Mouse (Mus musculus) adrenal gland, adult (tissue): Measurements from ENCODE around the gene Khsrp.

Source experiments
- DNase-seq, 2 experiments: peaks; one replicate each; pipeline ENCODE4 v3.0.0; 2022 to 2023; ENCODE audit warnings: low spot score in 1 of 2; ENCODE audit not compliant: inconsistent age in 2 of 2

Khsrp gene

DNA sequence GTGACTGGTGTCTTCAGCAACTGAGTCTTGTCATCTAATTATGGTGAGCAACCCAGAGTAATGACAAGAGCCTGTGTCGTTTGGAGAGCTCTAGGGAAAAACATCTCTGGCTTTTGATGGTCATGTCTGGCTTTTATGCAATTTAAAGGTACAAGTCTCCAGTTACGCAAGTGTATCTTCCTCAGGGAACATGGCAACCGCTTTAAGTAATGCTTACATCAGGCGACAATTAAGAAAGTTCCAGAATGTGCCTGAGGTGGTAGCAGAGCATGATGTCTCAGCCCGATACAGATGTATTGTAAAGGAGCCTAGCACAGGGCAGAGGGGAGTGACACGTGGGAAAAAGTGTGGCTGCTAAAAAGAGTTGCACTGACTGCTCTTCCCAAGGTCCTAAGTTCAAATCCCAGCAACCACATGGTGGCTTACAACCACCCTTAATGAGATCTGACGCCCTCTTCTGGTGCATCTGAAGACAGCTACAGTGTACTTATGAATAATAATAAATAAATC is 42.3 kb downstream of the Khsrp start:
- DNase-seq, result peak; percentile 16 to 45

DNA sequence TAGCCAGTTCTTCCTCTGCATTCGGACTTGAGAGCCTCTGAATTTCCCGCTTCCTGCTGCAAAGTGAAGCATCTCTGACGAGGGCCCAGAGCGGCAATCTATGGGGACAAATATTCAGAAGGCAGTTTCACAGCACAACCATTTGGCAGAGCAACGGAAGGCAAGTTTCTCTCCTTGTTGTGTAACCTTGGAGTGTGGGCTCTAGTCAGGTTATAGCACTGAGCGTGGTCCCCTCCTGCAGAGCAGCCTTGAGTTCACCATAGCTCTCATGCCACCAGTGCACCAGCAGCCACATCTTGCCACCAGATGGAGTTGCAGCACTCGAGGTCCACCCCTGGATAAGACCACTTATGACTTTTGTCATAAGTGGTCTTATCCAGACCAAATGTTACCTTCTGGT is 42.9 kb downstream of the Khsrp start:
- DNase-seq, result peak in 1 of 2 experiments; percentile 13

DNA sequence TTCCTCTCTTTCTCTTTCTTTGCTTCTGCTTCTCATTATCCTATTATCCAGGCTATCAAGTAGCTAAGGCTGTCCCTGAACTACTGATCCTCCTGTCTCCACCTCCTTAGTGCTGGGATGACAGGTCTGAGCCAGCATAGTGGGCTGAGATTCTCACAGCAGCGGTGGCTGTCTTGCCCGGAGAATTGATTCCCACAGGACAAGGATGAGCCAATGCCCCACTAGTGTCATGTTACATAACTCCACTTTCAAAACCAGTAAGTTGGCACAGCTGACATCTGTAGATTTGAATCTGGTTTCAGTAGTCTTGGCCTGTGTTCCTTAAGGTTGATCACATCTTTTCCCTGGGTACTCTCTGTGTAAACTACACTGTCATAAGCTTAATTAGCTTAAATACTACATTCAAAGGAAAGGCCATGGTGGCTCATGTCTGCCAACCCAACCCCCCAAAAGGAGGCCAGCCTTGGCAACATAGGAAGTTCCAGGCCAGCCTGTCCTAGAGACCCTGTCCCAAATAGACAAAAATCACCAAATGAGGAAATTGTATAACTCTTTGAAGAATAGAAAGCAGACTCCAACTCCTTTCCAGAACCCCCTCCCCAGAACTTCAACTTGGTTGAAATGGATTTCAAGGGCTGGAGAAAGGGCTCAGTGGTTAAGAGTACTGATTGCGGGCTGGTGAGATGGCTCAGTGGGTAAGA is 45.1 kb downstream of the Khsrp start:
- peak; percentile 1 to 60 for DNase-seq

DNA sequence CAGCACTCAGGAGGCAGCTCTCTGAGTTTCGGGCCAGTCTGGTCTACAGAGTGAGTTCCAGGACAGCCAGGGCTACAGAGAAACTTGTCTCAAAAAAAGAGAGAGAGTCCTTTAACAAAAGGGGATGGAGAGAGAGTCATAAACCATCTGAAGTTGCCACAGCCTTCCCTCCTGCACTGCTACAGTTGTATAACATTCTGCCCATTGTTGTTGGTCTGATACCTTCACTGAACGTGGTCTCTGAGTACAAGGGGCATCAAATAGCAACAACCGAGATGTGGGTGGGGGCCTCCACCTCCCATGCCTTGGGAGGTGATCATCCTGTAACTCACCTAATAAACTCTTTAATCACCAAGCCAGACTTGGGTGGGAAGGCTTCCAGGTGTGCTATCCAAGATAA is 45.7 kb downstream of the Khsrp start:
- DNase-seq, result no peak

DNA sequence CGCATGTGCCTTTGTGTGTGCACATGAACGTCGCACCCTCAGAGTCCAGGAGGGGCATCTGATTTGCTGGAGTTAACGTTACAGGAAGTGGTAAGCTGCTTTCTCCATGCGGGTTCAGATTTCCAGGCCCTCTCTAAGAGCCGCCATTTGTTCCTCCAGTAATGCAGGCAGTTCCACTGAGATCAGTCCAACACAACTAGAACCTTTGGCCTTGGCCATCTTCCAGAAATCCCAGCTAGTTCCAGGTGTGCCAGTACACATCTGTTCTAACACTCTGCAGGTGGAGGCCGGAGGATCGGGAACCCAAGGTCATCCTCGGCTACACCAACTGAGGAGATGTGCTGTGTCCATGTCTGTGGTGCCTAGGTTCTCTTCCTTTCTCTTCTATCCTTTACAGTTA is 46.4 kb downstream of the Khsrp start:
- no peak for DNase-seq

DNA sequence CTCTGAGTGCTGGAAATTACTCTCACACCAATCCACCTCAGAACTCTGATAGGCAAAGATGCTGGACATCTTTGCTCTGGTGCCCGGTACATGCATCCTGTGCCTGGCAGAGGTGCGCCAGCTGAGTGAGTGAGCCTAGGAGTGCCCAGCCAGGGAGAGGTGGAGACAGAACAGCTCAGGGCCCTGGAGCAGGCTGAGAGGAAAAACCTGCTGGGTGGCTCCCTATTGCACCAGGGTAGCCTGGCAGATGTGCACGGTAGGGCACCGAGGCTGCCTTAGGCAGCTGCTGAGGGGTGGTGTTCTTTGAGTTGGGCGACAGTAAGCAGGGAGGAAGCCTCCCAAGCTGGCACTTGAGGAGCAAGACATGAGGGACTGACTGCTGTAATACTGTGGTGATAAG is 49.3 kb downstream of the Khsrp start, which contains the start of gene Acer1:
Gene Acer1 (minus strand): TSS at position 114 of the 400 bp plus-strand sequence.
- DNase-seq, result no peak

DNA sequence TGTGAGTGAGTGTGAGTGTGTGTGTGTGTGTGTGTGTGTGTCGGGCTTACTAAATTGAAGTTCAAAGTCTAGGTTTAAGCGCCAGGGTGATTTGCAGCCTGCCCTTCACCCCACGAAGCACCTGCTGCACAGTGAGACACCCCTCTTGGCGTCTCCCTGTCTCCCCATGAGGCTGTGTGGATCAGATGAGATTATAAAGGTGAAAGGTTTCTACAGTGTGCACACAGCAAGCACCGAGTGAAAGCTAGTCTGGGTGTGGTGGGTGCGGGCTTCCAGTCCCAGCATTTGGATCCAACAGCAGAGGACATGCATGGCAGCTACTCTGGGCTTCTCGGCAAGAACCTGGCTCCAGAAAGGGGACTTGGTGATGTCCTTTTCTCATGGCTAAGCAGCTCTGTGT is 50.3 kb downstream of the Khsrp start:
- DNase-seq, result no peak

DNA sequence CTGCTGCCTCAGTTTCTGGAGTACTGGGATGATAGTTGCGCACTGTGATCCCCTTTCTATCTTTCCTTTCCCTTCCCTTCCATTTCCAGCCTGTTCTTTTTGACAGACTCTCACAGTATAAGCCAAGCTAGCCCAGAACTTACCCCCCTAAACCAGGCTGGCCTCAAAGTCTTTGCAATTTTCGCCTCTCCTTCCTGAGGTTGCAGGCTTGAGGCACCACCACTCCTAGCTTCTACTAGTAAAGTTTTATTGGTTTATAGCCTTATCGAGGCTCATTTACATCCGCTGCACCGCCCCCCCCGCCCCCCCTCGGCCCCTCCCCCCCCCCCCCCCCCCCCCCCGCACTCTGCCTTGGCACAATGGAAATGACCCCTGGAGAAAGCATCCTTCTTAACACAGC is 51.8 kb downstream of the Khsrp start:
- DNase-seq, result no peak

DNA sequence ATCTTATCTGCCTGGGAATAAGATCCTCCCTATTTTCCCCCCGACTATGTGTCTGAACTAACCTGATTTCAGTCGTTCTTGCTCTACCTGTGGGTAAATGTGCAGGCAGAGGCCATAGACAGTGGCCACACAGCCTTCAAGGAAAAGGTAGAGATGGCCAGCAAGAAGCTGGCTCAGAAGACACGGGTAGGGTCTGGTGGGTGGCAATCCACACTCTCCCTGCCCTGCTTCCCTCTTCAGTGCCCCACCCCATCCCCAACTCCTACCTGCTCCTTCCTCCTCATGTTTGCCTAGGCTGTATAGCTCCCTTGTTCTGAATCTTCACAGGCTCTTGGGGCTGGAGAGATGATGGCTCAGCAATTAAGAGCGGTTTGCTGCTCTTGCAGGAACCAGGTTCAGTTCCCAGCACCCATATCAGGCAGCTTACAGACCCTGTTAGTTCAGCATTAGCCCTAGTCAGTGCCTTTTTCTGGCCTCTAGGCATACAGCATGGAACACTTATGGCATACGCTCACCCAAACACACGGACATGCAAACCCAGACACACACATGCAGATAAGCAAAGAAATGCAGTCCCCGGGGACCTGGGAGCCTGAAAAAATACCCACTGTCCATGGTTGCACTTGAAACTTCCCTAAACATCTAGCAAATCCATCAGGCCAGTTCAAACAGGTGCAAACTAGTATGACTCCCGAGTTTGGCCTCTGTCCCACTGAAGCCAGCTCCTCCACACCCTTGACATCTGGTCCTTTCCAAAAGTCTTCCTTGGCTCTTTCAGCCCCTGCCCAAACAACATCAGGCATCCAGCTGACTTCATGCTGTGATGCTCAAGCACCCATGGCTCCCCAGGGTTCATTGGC is 54.6 kb downstream of the Khsrp start:
- DNase-seq, result no peak

DNA sequence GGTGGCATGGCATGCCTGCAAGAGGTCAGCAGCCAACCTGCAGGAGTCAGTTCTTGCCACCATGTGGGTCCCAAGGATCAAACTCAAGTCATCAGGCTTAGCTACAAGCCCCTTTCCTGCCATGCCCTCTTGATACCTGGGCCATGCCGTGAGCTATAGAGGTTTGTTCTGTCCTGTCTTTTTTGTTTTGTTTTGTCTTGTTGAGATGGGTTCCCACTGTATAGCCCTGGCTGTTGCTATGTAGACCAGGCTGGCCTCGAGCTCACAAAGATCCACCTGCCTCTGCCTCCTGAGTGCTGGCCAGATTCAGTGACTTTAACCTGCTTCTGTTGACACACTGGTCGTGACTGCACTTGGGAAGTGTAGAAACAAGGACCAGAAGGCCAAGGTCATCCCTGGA is 55.9 kb downstream of the Khsrp start:
- no peak for DNase-seq

DNA sequence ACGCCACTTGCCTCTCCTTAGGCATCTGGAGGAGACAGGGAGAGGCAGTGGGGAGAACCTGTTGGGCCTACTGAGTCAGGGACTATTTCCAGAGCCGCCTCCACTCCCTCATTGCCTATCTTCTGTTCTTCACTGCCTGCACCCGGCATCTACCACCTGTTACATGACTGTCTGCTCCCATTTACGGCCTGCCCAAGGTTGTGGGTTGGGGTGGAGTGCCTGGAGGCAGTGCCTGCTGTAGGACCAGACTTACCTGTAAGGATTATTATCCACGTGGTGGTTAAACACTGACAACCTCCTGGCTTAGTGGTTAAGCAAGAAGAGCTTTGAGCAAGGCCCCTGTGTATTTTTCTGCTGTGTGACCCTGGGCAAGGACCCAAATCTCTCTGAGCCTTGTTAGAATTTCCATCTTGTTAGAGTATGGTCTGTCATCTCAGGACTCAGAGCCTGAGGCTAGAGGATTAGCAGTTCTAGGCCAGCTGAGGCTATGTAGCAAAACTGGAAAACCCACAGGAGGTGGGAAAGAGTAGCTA is 56.5 kb downstream of the Khsrp start:
- DNase-seq, result peak in 1 of 2 experiments; percentile 75

DNA sequence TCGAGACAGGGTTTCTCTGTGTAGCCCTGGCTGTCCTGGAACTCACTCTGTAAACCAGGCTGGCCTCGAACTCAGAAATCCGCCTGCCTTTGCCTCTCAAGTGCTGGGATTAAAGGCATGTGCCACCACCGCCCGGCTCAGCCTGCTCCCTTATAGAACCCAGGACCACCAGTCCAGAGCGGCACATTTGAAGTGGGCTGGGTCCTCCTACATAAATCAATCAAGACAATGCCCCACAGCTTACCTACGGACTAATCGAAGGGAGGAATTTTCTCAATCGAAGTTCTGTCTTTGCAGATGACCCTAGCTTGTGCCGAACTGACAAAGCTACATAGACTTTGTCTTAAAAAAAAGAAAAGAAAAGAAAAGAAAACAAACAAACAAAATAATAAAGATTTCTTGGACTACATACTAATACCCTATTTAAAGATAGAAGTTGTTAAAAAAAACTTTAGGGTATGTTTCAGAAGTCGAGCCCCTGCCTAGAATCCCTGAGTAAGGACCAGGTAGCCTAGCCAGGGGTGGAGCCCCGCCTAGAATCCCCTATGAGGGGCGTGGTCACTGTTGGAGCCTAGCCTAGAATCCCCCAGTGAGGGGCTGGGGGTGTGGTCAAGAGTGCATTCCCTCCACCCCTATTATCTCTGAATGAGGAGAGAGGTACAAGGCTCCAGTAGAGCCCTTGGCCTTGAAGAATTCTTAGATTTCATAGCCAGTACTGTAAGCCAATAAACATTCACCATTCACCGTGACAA is 57.2 kb downstream of the Khsrp start:
- no peak for DNase-seq
